Mouse (Mus musculus) kidney, postnatal 10 days (tissue): ENCODE measurements around the gene Prss21.

Experiments used
- DNase-seq: peaks from one replicate; pipeline ENCODE4 v3.0.0; 2021; ENCODE audit warnings: mixed read lengths

Prss21 gene

DNA sequence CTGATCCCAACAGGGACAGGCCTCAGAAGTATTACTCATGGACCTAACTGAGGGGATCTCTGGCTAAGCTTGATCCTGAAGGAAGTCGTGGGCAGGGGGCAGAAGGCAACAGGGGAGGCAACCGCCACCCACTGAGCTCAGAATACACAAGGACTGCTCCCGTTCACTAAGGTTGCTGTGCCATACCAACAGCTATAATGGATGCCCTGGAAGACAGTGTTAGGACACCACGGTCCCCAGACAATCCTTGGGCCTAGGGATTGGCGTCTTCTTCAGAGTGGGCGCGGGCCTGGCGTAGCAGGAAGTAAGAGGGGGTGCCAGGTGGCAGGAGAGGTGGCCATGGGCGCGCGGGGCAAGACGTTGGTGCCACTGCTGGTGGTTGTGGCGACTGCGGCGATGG lies at the start of gene Prss21:
Gene Prss21 (plus strand): TSS at position 301 of the 400 bp plus-strand sequence.
- DNase-seq = no peak

GRCm38 (mm10) chr17:23818579-23818978 lies 49.3 kb upstream of the Prss21 start:
- no peak for DNase-seq

- no peak for DNase-seq
Measured at GRCm38 (mm10) chr17:23819235-23819634, 48.6 kb upstream of the Prss21 start.

DNA sequence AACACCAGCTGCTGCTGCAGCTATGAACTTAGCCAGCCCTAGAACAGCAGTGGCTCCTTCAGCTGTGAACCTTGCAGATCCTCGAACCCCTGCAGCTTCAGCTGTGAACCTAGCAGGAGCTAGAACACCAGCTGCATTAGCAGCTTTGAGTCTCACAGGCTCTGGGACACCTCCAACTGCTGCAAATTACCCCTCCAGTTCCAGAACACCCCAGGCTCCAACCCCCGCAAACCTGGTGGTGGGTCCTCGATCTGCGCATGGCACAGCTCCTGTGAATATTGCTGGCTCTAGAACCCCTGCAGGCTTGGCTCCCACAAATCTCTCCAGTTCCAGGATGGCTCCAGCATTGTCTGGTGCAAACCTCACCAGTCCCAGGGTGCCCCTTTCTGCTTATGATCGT lies 47.1 kb upstream of the Prss21 start:
- no peak for DNase-seq

GRCm38 (mm10) chr17:23822094-23822493 lies 45.8 kb upstream of the Prss21 start:
- peak; percentile 23 for DNase-seq

GRCm38 (mm10) chr17:23823018-23823417 lies 44.8 kb upstream of the Prss21 start:
- peak; percentile 18 for DNase-seq

GRCm38 (mm10) chr17:23823614-23824013 lies 44.2 kb upstream of the Prss21 start:
- no peak for DNase-seq

GRCm38 (mm10) chr17:23825591-23825990 lies 42.3 kb upstream of the Prss21 start:
- DNase-seq = no peak

GRCm38 (mm10) chr17:23828271-23829001 lies 39.4 kb upstream of the Prss21 start:
- DNase-seq = peak; percentile 73

GRCm38 (mm10) chr17:23829064-23829619 lies 38.7 kb upstream of the Prss21 start, which contains the start of gene Elob:
TSS of gene Elob (minus strand) at chr17:23829136.
- peak; percentile 91 for DNase-seq

DNA sequence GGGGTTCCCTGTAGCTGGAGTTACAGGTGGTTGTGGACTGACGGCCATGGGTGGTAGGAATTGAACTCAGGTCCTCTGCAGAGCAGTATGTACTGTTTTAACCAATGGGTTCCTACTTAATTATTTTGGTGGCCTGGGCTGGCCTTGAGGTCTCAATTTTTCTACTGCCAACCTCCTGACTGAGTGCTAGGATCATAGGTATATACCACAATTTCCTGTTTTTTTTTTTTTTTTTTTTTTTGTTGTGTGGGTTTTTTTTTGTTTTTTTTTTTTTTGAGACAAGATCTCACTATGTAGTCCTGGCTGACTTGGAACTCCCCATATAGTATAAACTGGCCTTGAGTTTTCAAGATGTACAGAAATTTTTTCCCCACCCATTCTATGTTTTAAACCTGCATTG lies 36.7 kb upstream of the Prss21 start:
- DNase-seq = no peak

- DNase-seq = no peak
Measured at GRCm38 (mm10) chr17:23836006-23836575, 31.8 kb upstream of the Prss21 start, which contains the start of gene Prss33. TSS of gene Prss33 (minus strand) at chr17:23836056.

DNA sequence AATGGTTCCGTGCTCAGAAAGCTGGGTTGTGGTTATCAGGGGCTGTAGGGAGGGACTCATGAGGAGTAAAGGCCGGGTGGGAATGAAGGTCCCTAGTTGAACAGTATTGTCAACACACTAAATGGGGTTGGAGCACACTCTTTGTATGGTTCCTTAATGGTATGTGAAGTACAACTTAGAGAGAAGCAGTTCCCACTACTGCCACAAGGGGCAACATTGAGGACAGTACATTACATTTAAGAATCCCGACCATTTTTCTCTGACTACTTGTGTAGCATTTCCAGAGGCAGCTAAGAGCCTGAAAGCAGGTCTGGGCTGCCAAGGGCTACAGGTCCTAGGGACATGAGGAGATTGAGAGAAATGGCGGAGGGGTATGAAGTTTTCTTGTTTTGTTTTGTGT lies 26.7 kb upstream of the Prss21 start:
- peak; percentile 83 for DNase-seq

DNA sequence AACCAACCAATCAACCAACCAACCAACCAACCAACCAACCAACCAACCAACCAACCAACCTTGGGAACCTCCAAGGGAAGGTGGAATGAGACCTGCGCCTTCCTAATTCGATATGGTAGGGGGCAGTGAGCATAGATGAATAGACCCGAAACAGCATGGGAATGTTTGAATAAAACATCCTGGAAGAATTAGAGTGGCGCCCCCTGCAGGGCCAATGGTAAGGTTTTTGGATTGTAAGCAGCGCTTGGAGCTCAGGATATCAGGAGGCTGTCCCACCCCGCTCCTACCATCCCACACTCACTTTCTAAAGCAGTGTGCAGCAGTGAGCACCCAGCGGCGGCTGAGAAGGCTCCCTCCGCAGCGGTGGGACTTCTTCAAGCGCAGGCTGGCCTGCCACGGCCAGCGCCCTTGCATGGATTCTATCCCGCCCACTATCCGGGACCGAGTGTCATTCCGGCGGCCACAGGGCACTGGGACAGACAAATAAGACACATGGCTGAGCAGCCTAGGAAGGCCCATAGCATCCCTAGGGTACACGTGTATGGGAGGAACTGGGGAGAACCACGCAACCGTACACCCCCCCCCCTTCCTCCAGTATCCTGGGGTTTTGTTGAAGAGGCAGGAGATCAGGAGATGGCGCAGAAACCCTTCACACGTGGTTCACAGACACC lies 24.6 kb upstream of the Prss21 start:
- DNase-seq = peak; percentile 28

DNA sequence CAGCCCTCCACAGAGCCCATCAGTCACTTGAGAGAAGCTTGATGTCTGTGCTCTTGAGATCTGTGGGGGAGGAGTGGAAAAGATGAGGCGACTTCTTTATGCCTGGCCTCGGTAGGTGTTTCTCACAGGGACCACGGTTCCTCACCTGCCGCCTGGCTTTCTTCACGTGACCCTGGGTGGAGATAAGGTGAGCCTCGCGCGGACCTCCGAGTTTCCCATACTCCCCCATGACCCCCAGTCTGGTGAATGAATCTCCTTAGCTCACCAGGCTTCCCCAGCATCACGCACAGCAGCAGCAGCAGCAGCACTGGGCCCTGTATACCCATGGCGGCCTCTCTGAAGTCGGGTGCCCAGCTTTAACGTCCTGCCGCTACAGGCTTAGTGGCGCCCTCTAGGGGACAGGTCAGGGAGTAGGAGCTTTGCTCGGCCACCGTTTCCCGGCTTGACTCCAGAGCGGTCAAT lies 24.0 kb upstream of the Prss21 start, which contains the start of the genes Prss32 and Prss41:
Gene Prss32 (plus strand): TSS at position 44 of the 462 bp plus-strand sequence.
Gene Prss41 (minus strand): TSS at position 361 of the 462 bp plus-strand sequence.
- peak; percentile 71 for DNase-seq

GRCm38 (mm10) chr17:23850028-23850427 lies 17.8 kb upstream of the Prss21 start:
- no peak for DNase-seq

- peak; percentile 77 for DNase-seq
Measured at GRCm38 (mm10) chr17:23850853-23851749, 16.8 kb upstream of the Prss21 start.

DNA sequence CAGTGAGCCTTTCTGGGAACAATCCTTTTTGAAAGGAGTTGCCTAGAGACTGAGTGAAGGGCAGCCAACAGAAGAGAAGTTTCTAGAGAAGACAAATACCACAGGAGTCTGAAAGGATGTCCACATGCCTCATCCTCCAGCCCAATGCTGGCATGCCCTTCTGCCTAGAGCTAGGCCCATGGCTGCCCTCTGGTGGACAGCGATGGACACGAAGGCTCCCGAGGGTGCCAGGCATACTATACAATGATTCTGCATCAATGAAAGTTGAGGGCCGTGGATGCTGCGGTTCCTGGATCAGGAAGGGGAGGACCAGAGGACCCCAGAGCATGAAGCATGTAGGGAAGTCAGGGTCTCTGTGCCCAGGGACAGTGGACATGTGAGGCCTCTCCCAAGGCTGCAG lies 14.6 kb upstream of the Prss21 start:
- DNase-seq = peak; percentile 81

GRCm38 (mm10) chr17:23854229-23854765 lies 13.6 kb upstream of the Prss21 start:
- DNase-seq = no peak

GRCm38 (mm10) chr17:23857193-23857592 lies 10.7 kb upstream of the Prss21 start:
- no peak for DNase-seq

- DNase-seq = no peak
Measured at GRCm38 (mm10) chr17:23857913-23858312, 9.9 kb upstream of the Prss21 start.

GRCm38 (mm10) chr17:23862926-23863325 lies 4.9 kb upstream of the Prss21 start:
- DNase-seq = peak; percentile 27
